ENCODE assay signal across 10 mouse cellular contexts in the genomic region with DNA sequence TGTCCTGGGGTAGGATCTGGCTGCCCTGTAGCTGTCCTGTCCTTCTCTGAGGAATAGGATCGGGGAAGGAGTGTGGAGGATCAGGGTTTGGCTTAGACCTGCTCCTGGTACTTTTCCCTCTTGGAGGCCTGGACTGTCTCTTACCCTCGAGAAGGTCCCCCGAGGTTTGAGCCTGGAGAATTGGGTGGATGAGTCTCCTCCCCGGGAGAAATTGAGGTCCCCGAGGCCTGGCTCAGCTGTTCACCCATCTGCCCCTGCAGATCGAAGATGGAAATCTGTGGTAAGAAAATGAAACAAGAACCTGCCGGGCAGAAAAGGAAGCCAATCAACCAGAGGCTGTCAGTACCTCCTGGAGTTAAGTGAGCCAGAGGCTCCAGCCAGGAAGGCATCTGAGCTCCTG. TPM values are rescaled to one million over a fixed set of nuclear protein-coding genes. Genes with fewer than 3 reads are reported as not detected.
DNase-seq lines count a peak whose midpoint lies in the region; ATAC-seq and TF ChIP-seq lines count a peak whose summit lies in the region.
"Had no signal": no experiment of that assay in that cellular context is flagged by ENCODE, and none has a peak within 500 bp of the region (broad histone marks: within the 10 kb centered on the region; RNA-seq: fewer than 3 reads in every experiment).

No protein-coding gene starts in this region.

- H3K27me3 ChIP-seq in embryonic facial prominence, embryonic 12.5 days, result 0 out of 2 replicates have a peak, but pooled peaks cover 2% of the 10 kb centered on the region
- H3K27me3 ChIP-seq in intestine, embryonic 14.5 days (replicated peaks; ENCODE audit: control insufficient read depth, insufficient read depth, low read length), result no peaks in the 10 kb centered on the region
- H3K27me3 ChIP-seq in neural tube, embryonic 13.5 days, result no peaks in the 10 kb centered on the region

- H3K4me1 ChIP-seq in embryonic facial prominence, embryonic 12.5 days, result peaks cover 29% of the 10 kb centered on the region
- H3K4me1 ChIP-seq in intestine, embryonic 14.5 days (replicated peaks; ENCODE audit: control insufficient read depth, insufficient read depth, low read length), result peaks cover 12% of the 10 kb centered on the region; the same call in 1 of the 2 replicates
- peaks cover 58% of the 10 kb centered on the region for H3K4me1 ChIP-seq in neural tube, embryonic 13.5 days (replicated peaks)

- H3K4me2 ChIP-seq in embryonic facial prominence, embryonic 12.5 days (replicated peaks), result no peak overlapping the region
- 0 out of 2 replicates have a peak overlapping the region, but pooled peaks have one; percentile 3 for H3K4me2 ChIP-seq in intestine, embryonic 14.5 days (ENCODE audit: low read length)
- H3K4me2 ChIP-seq in neural tube, embryonic 13.5 days, result 0 out of 2 replicates have a peak overlapping the region, but pooled peaks have one; percentile 9
- H3K4me2 ChIP-seq: liver, embryonic 15.5 days had no signal

- 41% methylated on average over 7 of the region's 7 CpGs for WGBS in embryonic facial prominence, embryonic 12.5 days
- 42% methylated on average over 7 of the region's 7 CpGs for WGBS in intestine, embryonic 14.5 days
- WGBS in neural tube, embryonic 13.5 days, result 35% methylated on average over 7 of the region's 7 CpGs

- DNase-seq in gastrocnemius, adult 2 months, result no peak
- no peak for DNase-seq in gastrocnemius, postnatal 10 days
- no peak for DNase-seq in intestine, embryonic 14.5 days (ENCODE audit: low spot score)
- no peak for DNase-seq in frontal cortex, postnatal 10 days (ENCODE audit: low spot score in 2 of 2)
- DNase-seq in c-Kit-positive CD71-positive TER-119-positive erythroid progenitor cells, embryonic 14.5 days (ENCODE audit: low spot score), result no peak
- DNase-seq: gastrocnemius, postnatal 36 days had no signal

- no peak for ATAC-seq in embryonic facial prominence, embryonic 12.5 days (ENCODE audit: insufficient number of reproducible peaks, insufficient read depth, low FRiP score, low TSS enrichment)
- no peak for ATAC-seq in intestine, embryonic 14.5 days (replicated peaks; ENCODE audit: low FRiP score, low TSS enrichment, low read depth)
- ATAC-seq in neural tube, embryonic 13.5 days (ENCODE audit: low read depth), result no peak
- ATAC-seq in monocyte, adult 5-6 weeks (replicated peaks; ENCODE audit: insufficient number of reproducible peaks, low FRiP score, low TSS enrichment, poor library complexity, severe bottlenecking), result no peak

- H3K27ac ChIP-seq in gastrocnemius, adult 2 months, result peak overlapping the region; percentile 69
- peak overlapping the region; percentile 31; the same call in 1 of the 2 replicates for H3K27ac ChIP-seq in embryonic facial prominence, embryonic 12.5 days
- no peak overlapping the region for H3K27ac ChIP-seq in intestine, embryonic 14.5 days (ENCODE audit: low read depth)
- H3K27ac ChIP-seq in neural tube, embryonic 13.5 days (replicated peaks), result peak overlapping the region; percentile 72
- H3K27ac ChIP-seq: liver, embryonic 15.5 days had no signal

- intact Hi-C loops in gastrocnemius, adult 2 months (cut with DNase I), result no loop called here

- no peak overlapping the region for H3K4me3 ChIP-seq in gastrocnemius, adult 2 months
- no peak overlapping the region for H3K4me3 ChIP-seq in embryonic facial prominence, embryonic 12.5 days
- H3K4me3 ChIP-seq in intestine, embryonic 14.5 days (ENCODE audit: low read depth, low read length), result no peak overlapping the region
- no peak overlapping the region for H3K4me3 ChIP-seq in neural tube, embryonic 13.5 days
- H3K4me3 ChIP-seq: liver, embryonic 15.5 days had no signal

- 0 out of 2 replicates have a peak overlapping the region, but pooled peaks have one; percentile 11 for H3K9ac ChIP-seq in embryonic facial prominence, embryonic 12.5 days
- H3K9ac ChIP-seq in intestine, embryonic 14.5 days (ENCODE audit: low read length), result no peak overlapping the region
- H3K9ac ChIP-seq in neural tube, embryonic 13.5 days, result peak overlapping the region; percentile 22
- H3K9ac ChIP-seq: liver, embryonic 15.5 days had no signal

- no peaks in the 10 kb centered on the region for H3K9me3 ChIP-seq in embryonic facial prominence, embryonic 12.5 days
- H3K9me3 ChIP-seq in intestine, embryonic 14.5 days (ENCODE audit: control insufficient read depth, low read length), result no peaks in the 10 kb centered on the region
- H3K9me3 ChIP-seq in neural tube, embryonic 13.5 days, result no peaks in the 10 kb centered on the region
- H3K9me3 ChIP-seq: liver, embryonic 15.5 days had no signal

- no peaks in the 10 kb centered on the region for H3K36me3 ChIP-seq in embryonic facial prominence, embryonic 12.5 days
- no peaks in the 10 kb centered on the region for H3K36me3 ChIP-seq in intestine, embryonic 14.5 days (ENCODE audit: control insufficient read depth, insufficient read depth, low read length)
- H3K36me3 ChIP-seq in neural tube, embryonic 13.5 days, result no peaks in the 10 kb centered on the region
- H3K36me3 ChIP-seq: liver, embryonic 15.5 days had no signal

- TF ChIP-seq CTCF in gastrocnemius, adult 2 months (IDR thresholded peaks at IDR 0.05), result no peak

RNA-seq across cellular contexts. Expression of gene Plekha6, which starts 45.5 kb away (rescaled TPM):
- 10 to 100 TPM in 1 of 2 experiments, 1 to 10 TPM in 1; 7.4 to 12.5 TPM for total RNA-seq in gastrocnemius, adult 2 months (2021)
- total RNA-seq in gastrocnemius, postnatal 10 days (2021), result 10 to 100 TPM; 17.2 to 23.3 TPM
- 4.6 and 5.2 TPM in 2 replicates for polyA plus RNA-seq in embryonic facial prominence, embryonic 12.5 days (2016; fragmentation: Nextera tagmentation; extraction: Ambion mirVana)
- 15.9 TPM in 2 replicates for polyA plus RNA-seq in intestine, embryonic 14.5 days (2014; fragmentation: Nextera tagmentation; extraction: Ambion mirVana)
- 25.8 and 27.4 TPM in 2 replicates for polyA plus RNA-seq in neural tube, embryonic 13.5 days (2015; fragmentation: Nextera tagmentation; extraction: Ambion mirVana)
- 5.7 to 6.3 TPM (median 5.7 TPM) in 3 replicates for total RNA-seq in monocyte, adult 5-6 weeks (2017)
